Comparison of ENCODE assay signal across 8 mouse cellular contexts in the genomic region with DNA sequence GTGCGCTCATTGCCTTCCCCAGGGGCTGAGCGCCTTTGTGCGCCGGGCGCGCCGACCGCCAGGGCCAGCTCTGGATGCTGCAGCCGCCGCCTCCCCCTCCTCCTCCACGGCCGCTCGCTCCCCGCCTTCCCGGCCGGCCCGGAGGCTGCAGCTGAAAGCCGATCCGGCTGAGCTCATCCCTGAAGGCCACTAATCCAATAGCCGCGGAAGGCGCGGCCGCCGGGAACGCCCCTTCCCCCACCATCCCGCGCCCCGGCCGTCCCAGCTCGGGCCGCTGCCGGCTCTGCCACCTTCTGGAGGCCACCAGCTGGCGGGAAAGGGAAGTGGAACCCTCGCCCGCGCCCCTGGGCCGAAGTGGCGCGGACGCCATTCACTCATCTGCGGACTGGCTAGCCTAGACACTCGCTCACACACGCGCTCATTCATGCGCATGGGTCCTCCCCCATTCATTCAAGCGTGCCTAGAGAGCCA. TPM values are rescaled to one million over a fixed set of nuclear protein-coding genes. Genes with fewer than 3 reads are reported as not detected.
DNase-seq lines count a peak whose midpoint lies in the region; ATAC-seq and TF ChIP-seq lines count a peak whose summit lies in the region.

A gene (minus strand): TSS at position 167 of the 471 bp plus-strand sequence.

- no peak for TF ChIP-seq POLR2A in liver, adult 2 months (IDR thresholded peaks at IDR 0.05; ENCODE audit: extremely low read depth, insufficient read depth, low read length)

- H3K9ac ChIP-seq in embryonic facial prominence, embryonic 13.5 days, result peak within 1 kb of the TSS; percentile 83
- peak within 1 kb of the TSS; percentile 57 for H3K9ac ChIP-seq in liver, adult 2 months (ENCODE audit: low read depth, low read length)
- peak within 1 kb of the TSS; percentile 93 for H3K9ac ChIP-seq in midbrain, postnatal 0 days (replicated peaks; ENCODE audit: low read length, poor library complexity, severe bottlenecking)

- H3K36me3 ChIP-seq in erythroblast, embryonic 14.5 days (ENCODE audit: control insufficient read depth), result no peaks in the 10 kb centered on the region
- H3K36me3 ChIP-seq in embryonic facial prominence, embryonic 13.5 days, result no peaks in the 10 kb centered on the region
- H3K36me3 ChIP-seq in heart, embryonic 10.5 days, result no peaks in the 10 kb centered on the region
- no peaks in the 10 kb centered on the region for H3K36me3 ChIP-seq in liver, adult 2 months (ENCODE audit: control insufficient read depth, insufficient read depth, low read length)
- H3K36me3 ChIP-seq in midbrain, postnatal 0 days (ENCODE audit: insufficient read depth, low read length), result no peaks in the 10 kb centered on the region
- no peaks in the 10 kb centered on the region for H3K36me3 ChIP-seq in splenic B cell, adult 2 months (ENCODE audit: control insufficient read depth, insufficient read depth, low read length, poor library complexity, severe bottlenecking)

- peak within 1 kb of the TSS; percentile 46 for H3K4me3 ChIP-seq in erythroblast, embryonic 14.5 days (replicated peaks)
- peak within 1 kb of the TSS; percentile 72 for H3K4me3 ChIP-seq in embryonic facial prominence, embryonic 13.5 days
- H3K4me3 ChIP-seq in heart, embryonic 10.5 days, result peak within 1 kb of the TSS; percentile 76
- peak within 1 kb of the TSS; percentile 50 for H3K4me3 ChIP-seq in liver, adult 2 months (ENCODE audit: insufficient read depth, low read depth, low read length)
- peak within 1 kb of the TSS; percentile 83 for H3K4me3 ChIP-seq in midbrain, postnatal 0 days (ENCODE audit: low read depth, low read length)

- no peaks in the 10 kb centered on the region for H3K79me2 ChIP-seq in liver, adult 2 months (ENCODE audit: control insufficient read depth, insufficient read depth, low read length)

- DNase-seq in heart, embryonic 10.5 days (ENCODE audit: low spot score), result peak; percentile 95
- peak; percentile 81 for DNase-seq in kidney, adult 9 months
- no peak for DNase-seq in liver, adult 2 months (ENCODE audit: extremely low read depth, low read depth, low spot score)
- DNase-seq in midbrain, postnatal 0 days (ENCODE audit: low spot score), result peak; percentile 93
- peak; percentile 29 for DNase-seq in splenic B cell, adult 2 months (ENCODE audit: low read depth, low spot score)

- TF ChIP-seq CTCF in liver, adult 2 months (IDR thresholded peaks at IDR 0.05; ENCODE audit: low read depth, low read length), result peak; percentile 32
- TF ChIP-seq CTCF in midbrain, postnatal 0 days (IDR thresholded peaks at IDR 0.05), result peak; percentile 71

- WGBS in embryonic facial prominence, embryonic 13.5 days, result under 1% methylated on average over 38 of the region's 47 CpGs
- under 1% methylated on average over 45 of the region's 47 CpGs for WGBS in heart, embryonic 10.5 days
- WGBS in liver, adult 2 months, result 1% methylated on average over 45 of the region's 47 CpGs
- 0% methylated on average over 32 of the region's 47 CpGs for WGBS in midbrain, postnatal 0 days

- peak within 1 kb of the TSS; percentile 78 for H3K27ac ChIP-seq in embryonic facial prominence, embryonic 13.5 days
- peak within 1 kb of the TSS; percentile 93 for H3K27ac ChIP-seq in heart, embryonic 10.5 days
- H3K27ac ChIP-seq in liver, adult 2 months (replicated peaks; ENCODE audit: insufficient read depth, low read depth, low read length), result no peak within 1 kb of the TSS
- peak within 1 kb of the TSS; percentile 91 for H3K27ac ChIP-seq in midbrain, postnatal 0 days (ENCODE audit: low read depth, low read length)

- no peaks in the 10 kb centered on the region for H3K4me1 ChIP-seq in erythroblast, embryonic 14.5 days (ENCODE audit: control insufficient read depth)
- peaks cover 36% of the 10 kb centered on the region for H3K4me1 ChIP-seq in embryonic facial prominence, embryonic 13.5 days
- peaks cover 45% of the 10 kb centered on the region for H3K4me1 ChIP-seq in heart, embryonic 10.5 days
- no peaks in the 10 kb centered on the region for H3K4me1 ChIP-seq in liver, adult 2 months (ENCODE audit: control insufficient read depth, insufficient read depth, low read length)
- 0 out of 2 replicates have a peak, but pooled peaks cover 4% of the 10 kb centered on the region for H3K4me1 ChIP-seq in midbrain, postnatal 0 days (ENCODE audit: insufficient read depth, low read length)

- peak within 1 kb of the TSS; percentile 98 for H3K4me2 ChIP-seq in embryonic facial prominence, embryonic 13.5 days
- peak within 1 kb of the TSS; percentile 87 for H3K4me2 ChIP-seq in midbrain, postnatal 0 days (ENCODE audit: low read depth, low read length, poor library complexity, severe bottlenecking)

- peaks cover 46% of the 10 kb centered on the region for H3K27me3 ChIP-seq in erythroblast, embryonic 14.5 days (ENCODE audit: control insufficient read depth)
- H3K27me3 ChIP-seq in embryonic facial prominence, embryonic 13.5 days, result peaks cover 29% of the 10 kb centered on the region
- H3K27me3 ChIP-seq in heart, embryonic 10.5 days (ENCODE audit: insufficient read depth, poor library complexity, severe bottlenecking), result peaks cover 9% of the 10 kb centered on the region
- peaks cover 5% of the 10 kb centered on the region; the same call in 1 of the 2 replicates for H3K27me3 ChIP-seq in liver, adult 2 months (ENCODE audit: control insufficient read depth, insufficient read depth, low read length)
- no peaks in the 10 kb centered on the region for H3K27me3 ChIP-seq in midbrain, postnatal 0 days (ENCODE audit: insufficient read depth, low read length)
- no peaks in the 10 kb centered on the region; the same call in 1 of the 2 replicates for H3K27me3 ChIP-seq in splenic B cell, adult 2 months (ENCODE audit: control insufficient read depth, insufficient read depth, low read length, poor library complexity, severe bottlenecking)

- ATAC-seq in erythroblast, adult 5-6 weeks (replicated peaks; ENCODE audit: low FRiP score, poor library complexity, severe bottlenecking), result no peak
- peak; percentile 88 for ATAC-seq in embryonic facial prominence, embryonic 13.5 days (ENCODE audit: insufficient number of reproducible peaks, insufficient read depth, low FRiP score, low TSS enrichment, low read depth)
- peak; percentile 90 for ATAC-seq in midbrain, postnatal 0 days (ENCODE audit: low FRiP score)

- no peaks in the 10 kb centered on the region for H3K9me3 ChIP-seq in erythroblast, embryonic 14.5 days (ENCODE audit: control insufficient read depth, low read length)
- no peaks in the 10 kb centered on the region for H3K9me3 ChIP-seq in embryonic facial prominence, embryonic 13.5 days
- H3K9me3 ChIP-seq in heart, embryonic 10.5 days, result no peaks in the 10 kb centered on the region
- no peaks in the 10 kb centered on the region for H3K9me3 ChIP-seq in midbrain, postnatal 0 days (ENCODE audit: low read length)

RNA-seq across cellular contexts. Expression of the gene that starts here (rescaled TPM):
- 0.01 TPM in 1 of 2 replicates, not detected in the other for polyA plus RNA-seq in erythroblast, embryonic 14.5 days (2012)
- 4.4 TPM in 1 of 2 replicates, not detected in the other for total RNA-seq in erythroblast, adult 5-6 weeks (2015; ENCODE audit: low replicate concordance)
- not detected in 2 replicates for total RNA-seq in erythroblast, adult 5-6 weeks (2017; ENCODE audit: low replicate concordance)
- polyA plus RNA-seq in embryonic facial prominence, embryonic 13.5 days (2015; fragmentation: Nextera tagmentation; extraction: Ambion mirVana), result 10.9 and 12.7 TPM in 2 replicates
- polyA plus RNA-seq in heart, embryonic 10.5 days (2016; fragmentation: Nextera tagmentation; extraction: Ambion mirVana), result 53.5 and 66.5 TPM in 2 replicates
- total RNA-seq in liver, adult 2 months (2014; rRNA removed), result 1.5 and 2.1 TPM in 2 replicates
- 2.9 and 3.5 TPM in 2 replicates for polyA plus RNA-seq in liver, adult 2 months (2012; rRNA removed)
- total RNA-seq in midbrain, postnatal 0 days (2014; rRNA removed), result 37.7 and 38.9 TPM in 2 replicates
- polyA plus RNA-seq in midbrain, postnatal 0 days (2015; fragmentation: Nextera tagmentation; extraction: Ambion mirVana), result 21.2 and 24.1 TPM in 2 replicates
